27 mouse cellular contexts compared by ENCODE assay signal in the genomic region with DNA sequence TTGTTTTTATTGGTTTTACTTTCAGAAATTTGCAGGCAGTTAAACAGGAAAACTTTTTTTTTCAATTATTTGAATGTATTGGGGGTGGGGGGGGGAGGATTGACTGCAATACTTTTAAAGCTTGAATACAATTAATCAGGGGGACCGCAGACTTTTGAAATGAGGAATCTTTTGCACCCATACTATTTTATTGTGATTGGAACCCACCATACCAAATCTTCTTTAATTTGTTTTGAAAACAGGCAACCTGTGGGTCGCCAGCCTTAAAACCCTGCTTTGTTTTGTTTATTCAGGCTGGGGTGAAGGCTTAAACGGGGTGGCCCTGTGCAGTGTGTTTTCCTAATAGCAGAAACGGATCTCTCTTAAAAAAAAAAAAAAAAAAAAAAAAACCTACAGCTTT. TPM values are rescaled to one million over a fixed set of nuclear protein-coding genes. Genes with fewer than 3 reads are reported as not detected.
A peak's percentile ranks its signal among the peaks of the same experiment; 100 is the strongest.
DNase-seq lines count a peak whose midpoint lies in the region; ATAC-seq and TF ChIP-seq lines count a peak whose summit lies in the region.
"Had no signal": no experiment of that assay in that cellular context is flagged by ENCODE, and none has a peak within 500 bp of the region (broad histone marks: within the 10 kb centered on the region; RNA-seq: fewer than 3 reads in every experiment).

No protein-coding gene starts in this region.

- peak overlapping the region; percentile 93 for H3K27ac ChIP-seq in midbrain, embryonic 10.5 days (replicated peaks)
- no peak overlapping the region for H3K27ac ChIP-seq in midbrain, postnatal 0 days (ENCODE audit: low read depth, low read length)
- H3K27ac ChIP-seq in midbrain, embryonic 12.5 days (replicated peaks) = no peak overlapping the region
- H3K27ac ChIP-seq in neural tube, embryonic 13.5 days (replicated peaks) = no peak overlapping the region
- H3K27ac ChIP-seq: embryonic facial prominence, embryonic 15.5 days; hindbrain, embryonic 15.5 days; macrophage; stomach, embryonic 15.5 days had no signal

- H3K27me3 ChIP-seq in midbrain, embryonic 10.5 days (ENCODE audit: low read depth, poor library complexity, severe bottlenecking) = peaks cover 93% of the 10 kb centered on the region
- H3K27me3 ChIP-seq in midbrain, postnatal 0 days (ENCODE audit: insufficient read depth, low read length) = peaks cover 42% of the 10 kb centered on the region
- H3K27me3 ChIP-seq in midbrain, embryonic 12.5 days = peaks cover 89% of the 10 kb centered on the region
- H3K27me3 ChIP-seq in neural tube, embryonic 13.5 days = peaks cover 100% of the 10 kb centered on the region

- no peak overlapping the region for H3K4me2 ChIP-seq in midbrain, postnatal 0 days (ENCODE audit: low read depth, low read length, poor library complexity, severe bottlenecking)
- peak overlapping the region; percentile 71 for H3K4me2 ChIP-seq in midbrain, embryonic 12.5 days (replicated peaks)
- H3K4me2 ChIP-seq in neural tube, embryonic 13.5 days = peak overlapping the region; percentile 42; the same call in 1 of the 2 replicates
- H3K4me2 ChIP-seq: embryonic facial prominence, embryonic 15.5 days; heart, embryonic 12.5 days; stomach, embryonic 15.5 days had no signal

- no peak for ATAC-seq in midbrain, postnatal 0 days (ENCODE audit: low FRiP score)
- ATAC-seq in midbrain, embryonic 12.5 days (ENCODE audit: low FRiP score, low read depth) = no peak
- ATAC-seq in neural tube, embryonic 13.5 days (ENCODE audit: low read depth) = no peak
- no peak for ATAC-seq in cerebellum, adult (ENCODE audit: insufficient number of reproducible peaks, low FRiP score, low TSS enrichment)
- ATAC-seq: forebrain, postnatal 0 days; intestine, embryonic 16.5 days had no signal

- H3K9me3 ChIP-seq in midbrain, embryonic 10.5 days (replicated peaks) = no peaks in the 10 kb centered on the region
- H3K9me3 ChIP-seq in midbrain, postnatal 0 days (ENCODE audit: low read length) = no peaks in the 10 kb centered on the region
- H3K9me3 ChIP-seq in midbrain, embryonic 12.5 days = no peaks in the 10 kb centered on the region
- no peaks in the 10 kb centered on the region for H3K9me3 ChIP-seq in neural tube, embryonic 13.5 days
- H3K9me3 ChIP-seq: embryonic facial prominence, embryonic 15.5 days; heart, embryonic 12.5 days; hindbrain, embryonic 15.5 days; stomach, embryonic 15.5 days had no signal

- DNase-seq in midbrain, embryonic 10.5 days (ENCODE audit: low spot score) = no peak
- no peak for DNase-seq in midbrain, postnatal 0 days (ENCODE audit: low spot score)
- peak; percentile 38 for DNase-seq in embryo, embryonic 11 days
- DNase-seq in spleen, postnatal 10 days (ENCODE audit: low spot score in 2 of 2) = no peak
- DNase-seq: adrenal gland, postnatal 14 days; cerebellum, adult 11 months; gastrocnemius, postnatal 14 days; heart, adult 18-20 months; heart, postnatal 10 days; layer of hippocampus, postnatal 36 days; right cerebral cortex, adult 18-20 months; right cerebral cortex, postnatal 4 days had no signal

- no peaks in the 10 kb centered on the region for H3K36me3 ChIP-seq in midbrain, embryonic 10.5 days
- H3K36me3 ChIP-seq in midbrain, postnatal 0 days (ENCODE audit: insufficient read depth, low read length) = no peaks in the 10 kb centered on the region
- H3K36me3 ChIP-seq in midbrain, embryonic 12.5 days = no peaks in the 10 kb centered on the region
- H3K36me3 ChIP-seq in neural tube, embryonic 13.5 days = no peaks in the 10 kb centered on the region
- H3K36me3 ChIP-seq: embryonic facial prominence, embryonic 15.5 days; heart, embryonic 12.5 days; hindbrain, embryonic 15.5 days; stomach, embryonic 15.5 days had no signal

- TF ChIP-seq CTCF in midbrain, postnatal 0 days (IDR thresholded peaks at IDR 0.05) = no peak

- peaks cover 96% of the 10 kb centered on the region for H3K4me1 ChIP-seq in midbrain, embryonic 10.5 days
- no peaks in the 10 kb centered on the region for H3K4me1 ChIP-seq in midbrain, postnatal 0 days (ENCODE audit: insufficient read depth, low read length)
- peaks cover 67% of the 10 kb centered on the region for H3K4me1 ChIP-seq in midbrain, embryonic 12.5 days
- peaks cover 66% of the 10 kb centered on the region for H3K4me1 ChIP-seq in neural tube, embryonic 13.5 days (replicated peaks)

- peak overlapping the region; percentile 84 for H3K4me3 ChIP-seq in midbrain, embryonic 10.5 days
- no peak overlapping the region for H3K4me3 ChIP-seq in midbrain, postnatal 0 days (ENCODE audit: low read depth, low read length)
- no peak overlapping the region; the same call in 1 of the 2 replicates for H3K4me3 ChIP-seq in midbrain, embryonic 12.5 days
- no peak overlapping the region for H3K4me3 ChIP-seq in neural tube, embryonic 13.5 days
- H3K4me3 ChIP-seq: embryonic facial prominence, embryonic 15.5 days; heart, embryonic 12.5 days; hindbrain, embryonic 15.5 days; stomach, embryonic 15.5 days had no signal

- H3K9ac ChIP-seq in midbrain, postnatal 0 days (replicated peaks; ENCODE audit: low read length, poor library complexity, severe bottlenecking) = no peak overlapping the region
- H3K9ac ChIP-seq in midbrain, embryonic 12.5 days (replicated peaks) = no peak overlapping the region
- no peak overlapping the region for H3K9ac ChIP-seq in neural tube, embryonic 13.5 days
- H3K9ac ChIP-seq: embryonic facial prominence, embryonic 15.5 days; forebrain, postnatal 0 days; heart, embryonic 12.5 days; hindbrain, embryonic 15.5 days; stomach, embryonic 15.5 days had no signal

- 0% methylated on average over 4 of the region's 4 CpGs for whole genome bisulfite sequencing in midbrain, embryonic 10.5 days
- WGBS in midbrain, postnatal 0 days = 2% methylated on average over 4 of the region's 4 CpGs
- WGBS in midbrain, embryonic 12.5 days = under 1% methylated on average over 4 of the region's 4 CpGs
- WGBS in neural tube, embryonic 13.5 days = under 1% methylated on average over 4 of the region's 4 CpGs

RNA-seq across cellular contexts. Expression of gene Foxb1, which starts 6.2 kb away (rescaled TPM):
- 13.0 and 15.1 TPM in 2 replicates for polyA plus RNA-seq in midbrain, embryonic 10.5 days (2016; fragmentation: Nextera tagmentation; extraction: Ambion mirVana)
- 18.0 and 18.1 TPM in 2 replicates for total RNA-seq in midbrain, postnatal 0 days (2014; rRNA removed)
- 16.5 and 18.5 TPM in 2 replicates for polyA plus RNA-seq in midbrain, postnatal 0 days (2015; fragmentation: Nextera tagmentation; extraction: Ambion mirVana)
- polyA plus RNA-seq in midbrain, embryonic 12.5 days (2016; fragmentation: Nextera tagmentation; extraction: Ambion mirVana) = 7.3 and 8.0 TPM in 2 replicates
- 7.8 and 8.0 TPM in 2 replicates for polyA plus RNA-seq in neural tube, embryonic 13.5 days (2015; fragmentation: Nextera tagmentation; extraction: Ambion mirVana)
- total RNA-seq: adrenal gland, postnatal 14 days; gastrocnemius, postnatal 14 days; heart, adult 18-20 months; heart, postnatal 10 days; layer of hippocampus, adult 8-10 months; layer of hippocampus, postnatal 36 days; left cerebral cortex, postnatal 10 days; liver, adult 2 months had no signal
- polyA plus RNA-seq: embryonic facial prominence, embryonic 15.5 days; heart, embryonic 12.5 days; intestine, embryonic 16.5 days; liver, adult 2 months; liver, embryonic 16.5 days; lung, embryonic 16.5 days; macrophage had no signal
